Mouse (Mus musculus): ENCODE measurements around the gene Lrrc41. TPM values are rescaled to one million over a fixed set of nuclear protein-coding genes. Genes with fewer than 3 reads are reported as not detected.

Gene Lrrc41
- polyA plus RNA-seq, 1 experiment from 2014 or later = 81.6 TPM

GRCm38 (mm10) chr4:116049211-116049610 lies 25.9 kb upstream of the Lrrc41 start:
- Histone ChIP-seq H3K9ac (ENCODE audit: low read length) (no peak overlapping the region), H3K4me1 (ENCODE audit: control insufficient read depth, insufficient read depth, low read length) (peaks cover 6% of the 10 kb centered on the region; the same call in 1 of the 2 replicates), H3K4me2 (ENCODE audit: low read depth, severe bottlenecking) (no peak overlapping the region), H3K27ac (replicated peaks; ENCODE audit: low read depth, low read length) (no peak overlapping the region), H3K36me3 (ENCODE audit: control insufficient read depth, insufficient read depth, low read length) (no peaks in the 10 kb centered on the region), H3K9me3 (ENCODE audit: control insufficient read depth, low read length) (no peaks in the 10 kb centered on the region), H3K4me3 (ENCODE audit: low read depth, low read length) (no peak overlapping the region), H3K27me3 (ENCODE audit: control insufficient read depth, insufficient read depth, low read length) (no peaks in the 10 kb centered on the region)
- DNase-seq (ENCODE audit: low spot score) (no peak), ATAC-seq (ENCODE audit: insufficient number of reproducible peaks, low FRiP score, low TSS enrichment, low read depth) (no peak)
- 84% methylated on average over 3 of the region's 3 CpGs for WGBS

DNA sequence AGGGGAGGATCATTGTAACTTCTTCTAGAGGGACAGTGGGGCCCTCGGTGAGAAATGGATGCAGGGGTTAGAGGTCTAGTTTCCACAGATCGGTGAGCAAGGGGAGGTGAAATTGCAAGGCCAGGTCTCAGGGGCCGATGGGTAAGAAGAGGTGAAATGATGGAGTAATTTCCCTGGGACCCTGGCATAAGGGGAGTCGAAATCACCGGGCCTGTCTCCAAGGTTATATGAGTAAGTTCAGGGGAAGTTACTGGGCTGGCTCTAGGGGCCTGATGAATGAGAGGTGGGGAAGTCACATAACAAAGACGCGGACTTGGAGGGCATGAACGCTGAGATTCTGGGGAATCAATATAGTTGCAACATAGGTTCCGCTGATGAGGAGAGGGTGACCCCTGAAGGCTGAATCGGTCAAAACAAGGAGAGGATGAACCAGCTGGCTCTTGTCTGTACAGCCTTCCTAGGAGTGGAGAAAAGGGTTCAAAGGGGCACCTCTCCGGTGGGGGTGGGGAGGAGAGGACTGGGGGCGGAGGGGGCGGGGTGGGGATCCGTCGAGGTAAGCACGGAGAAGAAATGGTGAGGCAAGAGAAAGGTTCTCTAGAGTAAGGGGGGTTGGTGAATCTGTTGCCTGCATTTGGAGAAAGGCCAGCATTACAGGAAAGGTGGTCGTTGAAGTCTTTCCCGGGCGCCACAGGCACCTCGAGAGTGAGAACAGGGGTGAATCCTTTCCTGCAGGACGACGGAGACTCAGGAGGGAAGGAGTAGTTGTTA lies 22.4 kb upstream of the Lrrc41 start:
- ATAC-seq (ENCODE audit: insufficient number of reproducible peaks, low FRiP score, low TSS enrichment, low read depth) (peak; percentile 28; the same call in 1 of the 2 replicates), DNase-seq (ENCODE audit: low spot score) (peak; percentile 44)
- Histone ChIP-seq H3K27ac (replicated peaks; ENCODE audit: low read depth, low read length) (peak overlapping the region; percentile 59; the same call in 1 of the 2 replicates), H3K27me3 (ENCODE audit: control insufficient read depth, insufficient read depth, low read length) (no peaks in the 10 kb centered on the region), H3K36me3 (ENCODE audit: control insufficient read depth, insufficient read depth, low read length) (no peaks in the 10 kb centered on the region), H3K4me1 (ENCODE audit: control insufficient read depth, insufficient read depth, low read length) (peaks cover 6% of the 10 kb centered on the region; the same call in 1 of the 2 replicates), H3K9ac (ENCODE audit: low read length) (peak overlapping the region; percentile 60), H3K4me3 (ENCODE audit: low read depth, low read length) (peak overlapping the region; percentile 57), H3K4me2 (ENCODE audit: low read depth, severe bottlenecking) (peak overlapping the region; percentile 83), H3K9me3 (ENCODE audit: control insufficient read depth, low read length) (no peaks in the 10 kb centered on the region)
- 10% methylated on average over 22 of the region's 22 CpGs for WGBS

DNA sequence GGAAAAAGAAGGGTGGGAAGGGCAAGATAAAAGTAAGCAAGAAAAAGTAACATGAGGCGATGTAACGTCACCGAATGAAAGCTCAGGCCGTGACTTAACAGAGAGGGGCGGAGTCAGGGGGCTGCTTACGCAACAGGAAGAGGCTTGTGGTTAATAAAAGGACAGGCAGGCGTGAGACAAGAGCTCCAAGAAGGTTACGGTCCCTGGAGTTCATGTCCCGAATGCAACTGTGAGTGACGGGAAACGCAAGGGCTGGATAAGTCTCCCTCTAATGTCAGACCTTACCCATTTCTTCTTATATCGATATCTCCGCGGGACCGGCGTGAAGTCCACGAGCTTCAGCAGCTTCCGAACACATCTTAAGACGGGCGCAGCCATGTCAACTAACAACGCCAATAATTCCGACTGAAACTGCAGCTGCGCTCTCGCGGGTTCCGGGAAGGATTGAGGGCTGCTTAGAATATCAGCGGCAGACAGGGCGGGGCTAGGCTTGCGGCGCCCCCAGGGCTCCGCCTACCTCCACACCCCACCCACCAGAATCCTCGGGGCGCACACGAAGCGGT lies 21.6 kb upstream of the Lrrc41 start, which contains the start of gene Nsun4:
Gene Nsun4 (minus strand): TSS at position 478 of the 563 bp plus-strand sequence.
- H3K4me2 ChIP-seq (ENCODE audit: low read depth, severe bottlenecking) = peak within 1 kb of the TSS; percentile 83
- peaks cover 6% of the 10 kb centered on the region; the same call in 1 of the 2 replicates for H3K4me1 ChIP-seq (ENCODE audit: control insufficient read depth, insufficient read depth, low read length)
- H3K27me3 ChIP-seq (ENCODE audit: control insufficient read depth, insufficient read depth, low read length) = no peaks in the 10 kb centered on the region
- no peaks in the 10 kb centered on the region for H3K36me3 ChIP-seq (ENCODE audit: control insufficient read depth, insufficient read depth, low read length)
- peak; percentile 94 for ATAC-seq (ENCODE audit: insufficient number of reproducible peaks, low FRiP score, low TSS enrichment, low read depth)
- peak within 1 kb of the TSS; percentile 60 for H3K9ac ChIP-seq (ENCODE audit: low read length)
- H3K9me3 ChIP-seq (ENCODE audit: control insufficient read depth, low read length) = no peaks in the 10 kb centered on the region
- WGBS = under 1% methylated on average over 35 of the region's 35 CpGs
- peak; percentile 91 for DNase-seq (ENCODE audit: low spot score)
- peak within 1 kb of the TSS; percentile 57 for H3K4me3 ChIP-seq (ENCODE audit: low read depth, low read length)
- peak within 1 kb of the TSS; percentile 84 for H3K27ac ChIP-seq (replicated peaks; ENCODE audit: low read depth, low read length)

- H3K4me1 ChIP-seq (ENCODE audit: control insufficient read depth, insufficient read depth, low read length) = peaks cover 5% of the 10 kb centered on the region; the same call in 1 of the 2 replicates
- H3K9ac ChIP-seq (ENCODE audit: low read length) = no peak overlapping the region
- H3K4me2 ChIP-seq (ENCODE audit: low read depth, severe bottlenecking) = no peak overlapping the region
- no peak overlapping the region for H3K4me3 ChIP-seq (ENCODE audit: low read depth, low read length)
- H3K27me3 ChIP-seq (ENCODE audit: control insufficient read depth, insufficient read depth, low read length) = no peaks in the 10 kb centered on the region
- ATAC-seq (ENCODE audit: insufficient number of reproducible peaks, low FRiP score, low TSS enrichment, low read depth) (no peak), DNase-seq (ENCODE audit: low spot score) (no peak)
- 0% methylated on average over 1 of the region's 1 CpGs for WGBS
- no peak overlapping the region for H3K27ac ChIP-seq (replicated peaks; ENCODE audit: low read depth, low read length)
- H3K9me3 ChIP-seq (ENCODE audit: control insufficient read depth, low read length) = no peaks in the 10 kb centered on the region
- H3K36me3 ChIP-seq (ENCODE audit: control insufficient read depth, insufficient read depth, low read length) = no peaks in the 10 kb centered on the region
These were observed 17.5 kb upstream of the Lrrc41 start for GRCm38 (mm10) chr4:116057559-116057958.

DNA sequence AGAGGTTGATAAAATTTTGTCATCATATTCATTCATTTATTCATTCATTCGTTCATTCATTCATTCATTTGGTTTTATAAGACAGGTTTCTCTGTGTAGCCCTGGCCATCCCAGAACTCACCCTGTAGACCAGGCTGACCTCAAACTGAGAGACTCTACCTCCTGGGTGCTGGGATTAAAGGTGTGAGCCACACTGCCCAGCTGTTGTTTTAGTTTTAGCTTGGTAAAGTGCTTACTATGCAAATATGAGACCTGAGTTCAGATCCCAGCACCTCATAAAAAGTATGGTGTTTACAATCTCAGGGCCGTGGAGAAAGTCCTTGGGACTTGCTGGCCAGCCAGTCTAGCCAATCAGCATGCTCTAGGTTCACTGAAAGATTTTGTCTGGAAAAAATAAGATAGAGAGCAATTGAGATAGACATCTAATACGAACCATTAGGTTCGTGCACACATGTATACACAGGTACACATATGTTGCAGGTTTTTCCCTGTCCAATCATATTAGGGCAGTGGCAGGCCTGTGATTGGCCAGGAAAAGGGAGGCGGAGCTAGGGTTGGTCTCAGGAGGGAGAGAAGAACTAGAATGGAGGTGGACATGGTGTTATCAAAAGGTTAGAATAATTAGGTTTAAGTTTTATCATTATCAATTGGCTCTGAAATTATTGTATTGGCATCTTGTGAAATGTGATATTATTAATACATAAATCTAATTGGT lies 15.9 kb upstream of the Lrrc41 start:
- H3K36me3 ChIP-seq (ENCODE audit: control insufficient read depth, insufficient read depth, low read length) = no peaks in the 10 kb centered on the region
- H3K4me2 ChIP-seq (ENCODE audit: low read depth, severe bottlenecking) = no peak overlapping the region
- H3K4me1 ChIP-seq (ENCODE audit: control insufficient read depth, insufficient read depth, low read length) = no peaks in the 10 kb centered on the region
- 81% methylated on average over 5 of the region's 5 CpGs for WGBS
- no peak overlapping the region for H3K4me3 ChIP-seq (ENCODE audit: low read depth, low read length)
- DNase-seq (ENCODE audit: low spot score) (no peak), ATAC-seq (ENCODE audit: insufficient number of reproducible peaks, low FRiP score, low TSS enrichment, low read depth) (no peak)
- H3K27me3 ChIP-seq (ENCODE audit: control insufficient read depth, insufficient read depth, low read length) = no peaks in the 10 kb centered on the region
- no peaks in the 10 kb centered on the region for H3K9me3 ChIP-seq (ENCODE audit: control insufficient read depth, low read length)
- H3K27ac ChIP-seq (replicated peaks; ENCODE audit: low read depth, low read length) = no peak overlapping the region
- H3K9ac ChIP-seq (ENCODE audit: low read length) = no peak overlapping the region

- Histone ChIP-seq H3K4me2 (ENCODE audit: low read depth, severe bottlenecking) (no peak overlapping the region), H3K9me3 (ENCODE audit: control insufficient read depth, low read length) (no peaks in the 10 kb centered on the region), H3K4me1 (ENCODE audit: control insufficient read depth, insufficient read depth, low read length) (no peaks in the 10 kb centered on the region), H3K4me3 (ENCODE audit: low read depth, low read length) (no peak overlapping the region), H3K27ac (replicated peaks; ENCODE audit: low read depth, low read length) (no peak overlapping the region), H3K27me3 (ENCODE audit: control insufficient read depth, insufficient read depth, low read length) (no peaks in the 10 kb centered on the region), H3K36me3 (ENCODE audit: control insufficient read depth, insufficient read depth, low read length) (peaks cover 6% of the 10 kb centered on the region), H3K9ac (ENCODE audit: low read length) (no peak overlapping the region)
- DNase-seq (ENCODE audit: low spot score) = no peak
- WGBS = 64% methylated on average over 1 of the region's 1 CpGs
- ATAC-seq (ENCODE audit: insufficient number of reproducible peaks, low FRiP score, low TSS enrichment, low read depth) = no peak
These were observed 11.2 kb upstream of the Lrrc41 start for GRCm38 (mm10) chr4:116063855-116064254.

- H3K9ac ChIP-seq (ENCODE audit: low read length) = no peak overlapping the region
- WGBS = 83% methylated on average over 6 of the region's 6 CpGs
- ATAC-seq (ENCODE audit: insufficient number of reproducible peaks, low FRiP score, low TSS enrichment, low read depth) (no peak), DNase-seq (ENCODE audit: low spot score) (no peak)
- peaks cover 7% of the 10 kb centered on the region for H3K36me3 ChIP-seq (ENCODE audit: control insufficient read depth, insufficient read depth, low read length)
- no peaks in the 10 kb centered on the region for H3K27me3 ChIP-seq (ENCODE audit: control insufficient read depth, insufficient read depth, low read length)
- H3K4me1 ChIP-seq (ENCODE audit: control insufficient read depth, insufficient read depth, low read length) = peaks cover 5% of the 10 kb centered on the region; the same call in 1 of the 2 replicates
- H3K27ac ChIP-seq (replicated peaks; ENCODE audit: low read depth, low read length) = no peak overlapping the region
- H3K9me3 ChIP-seq (ENCODE audit: control insufficient read depth, low read length) = no peaks in the 10 kb centered on the region
- H3K4me2 ChIP-seq (ENCODE audit: low read depth, severe bottlenecking) = no peak overlapping the region
- H3K4me3 ChIP-seq (ENCODE audit: low read depth, low read length) = no peak overlapping the region
These were observed 5.0 kb upstream of the Lrrc41 start for GRCm38 (mm10) chr4:116070116-116070515.

- H3K9ac ChIP-seq (ENCODE audit: low read length) = no peak overlapping the region
- no peak overlapping the region for H3K4me2 ChIP-seq (ENCODE audit: low read depth, severe bottlenecking)
- no peak for DNase-seq (ENCODE audit: low spot score)
- H3K9me3 ChIP-seq (ENCODE audit: control insufficient read depth, low read length) = no peaks in the 10 kb centered on the region
- peaks cover 10% of the 10 kb centered on the region for H3K36me3 ChIP-seq (ENCODE audit: control insufficient read depth, insufficient read depth, low read length)
- H3K27ac ChIP-seq (replicated peaks; ENCODE audit: low read depth, low read length) = no peak overlapping the region
- no peak overlapping the region for H3K4me3 ChIP-seq (ENCODE audit: low read depth, low read length)
- no peak for ATAC-seq (ENCODE audit: insufficient number of reproducible peaks, low FRiP score, low TSS enrichment, low read depth)
- 62% methylated on average over 4 of the region's 4 CpGs for WGBS
- peaks cover 14% of the 10 kb centered on the region for H3K4me1 ChIP-seq (ENCODE audit: control insufficient read depth, insufficient read depth, low read length)
- H3K27me3 ChIP-seq (ENCODE audit: control insufficient read depth, insufficient read depth, low read length) = no peaks in the 10 kb centered on the region
These were observed 1.9 kb upstream of the Lrrc41 start for GRCm38 (mm10) chr4:116073146-116073545.

All from limb, embryonic 11.5 days (tissue).